Mouse (Mus musculus): ENCODE data around the gene Fxyd7.

DNA sequence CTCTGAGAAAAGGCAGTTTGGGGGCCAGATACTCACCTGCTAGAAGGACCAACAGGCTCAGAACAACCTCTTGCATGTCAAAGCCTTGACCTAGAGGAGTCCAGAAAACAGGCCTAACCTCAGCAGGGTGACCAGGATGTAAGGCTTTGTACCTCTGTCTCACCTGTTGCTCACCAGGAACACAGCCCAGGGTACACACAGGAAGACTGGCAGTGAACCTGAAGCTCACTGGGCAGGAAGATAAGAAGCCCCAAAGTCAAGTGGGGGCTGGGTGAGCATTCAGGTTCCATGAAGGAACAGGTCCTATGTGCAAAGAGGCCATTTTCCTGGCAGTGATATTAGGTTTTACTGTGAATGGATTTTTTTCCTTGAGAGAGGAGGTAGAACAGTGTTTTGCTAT lies 22.3 kb upstream of the Fxyd7 start:
- TF ChIP-seq CTCF (IDR thresholded peaks at IDR 0.05) (no peak), EP300 (IDR thresholded peaks at IDR 0.05) (no peak)

All from lung, postnatal 0 days (tissue).